Mouse (Mus musculus): Measurements from ENCODE around the gene Agpat4. TPM values are rescaled to one million over a fixed set of nuclear protein-coding genes. Genes with fewer than 3 reads are reported as not detected.
A peak's percentile ranks its signal among the peaks of the same experiment; 100 is the strongest.
"Not testable (repeated sequence)": the region's sequence is repeated elsewhere in the genome, so short reads cannot be mapped to it uniquely, and the experiment has no call there.

Agpat4 gene
- total and polyA plus RNA-seq, 2 experiments from 2014 or later, result 53.6 to 56.6 TPM

DNA sequence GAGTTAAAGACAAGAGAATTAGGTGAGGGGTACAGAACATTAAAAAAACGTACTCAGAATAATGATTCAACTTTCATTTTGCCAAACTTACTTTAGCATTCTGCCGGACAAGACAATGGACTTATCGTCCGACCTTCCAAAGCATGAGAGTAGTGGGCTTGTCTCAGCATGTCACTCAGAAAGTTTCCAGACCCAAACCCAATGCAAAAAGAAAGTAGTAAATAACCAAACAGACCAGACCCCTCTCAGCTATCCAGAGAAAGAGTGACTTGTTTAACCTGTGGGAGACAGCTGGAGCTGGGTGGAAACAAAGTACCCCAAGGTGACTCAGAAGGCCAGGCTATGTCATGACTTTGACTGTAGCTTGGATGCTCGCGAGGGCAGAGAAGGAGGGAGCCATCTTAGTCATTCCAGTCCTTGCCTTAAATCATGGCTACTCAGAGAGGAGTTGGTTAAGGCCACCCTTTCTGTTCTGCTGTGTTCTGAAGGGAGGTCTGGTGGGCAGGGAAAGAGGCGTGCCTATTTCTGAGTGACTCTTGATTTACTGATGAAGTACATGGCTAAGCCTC is 2.8 kb downstream of the Agpat4 start:
- H3K9me3 ChIP-seq (ENCODE audit: low read length), result no peaks in the 10 kb centered on the region
- H3K4me2 ChIP-seq (ENCODE audit: low read depth, low read length), result peak overlapping the region; percentile 13; the same call in 1 of the 2 replicates
- no peaks in the 10 kb centered on the region for H3K27me3 ChIP-seq (ENCODE audit: insufficient read depth, low read length)
- H3K36me3 ChIP-seq (ENCODE audit: insufficient read depth, low read length), result 0 out of 2 replicates have a peak, but pooled peaks cover 3% of the 10 kb centered on the region
- H3K4me1 ChIP-seq (ENCODE audit: insufficient read depth, low read length), result peaks cover 17% of the 10 kb centered on the region; the same call in 1 of the 2 replicates
- no peak for TF ChIP-seq CTCF (IDR thresholded peaks at IDR 0.05; ENCODE audit: low read depth)
- no peak for ATAC-seq
- WGBS, result 84% methylated on average over 7 of the region's 7 CpGs
- DNase-seq (ENCODE audit: low spot score), result no peak
- H3K4me3 ChIP-seq (ENCODE audit: low read length), result no peak overlapping the region
- H3K27ac ChIP-seq, result no peak overlapping the region
- no peak overlapping the region for H3K9ac ChIP-seq (replicated peaks; ENCODE audit: low read length)

DNA sequence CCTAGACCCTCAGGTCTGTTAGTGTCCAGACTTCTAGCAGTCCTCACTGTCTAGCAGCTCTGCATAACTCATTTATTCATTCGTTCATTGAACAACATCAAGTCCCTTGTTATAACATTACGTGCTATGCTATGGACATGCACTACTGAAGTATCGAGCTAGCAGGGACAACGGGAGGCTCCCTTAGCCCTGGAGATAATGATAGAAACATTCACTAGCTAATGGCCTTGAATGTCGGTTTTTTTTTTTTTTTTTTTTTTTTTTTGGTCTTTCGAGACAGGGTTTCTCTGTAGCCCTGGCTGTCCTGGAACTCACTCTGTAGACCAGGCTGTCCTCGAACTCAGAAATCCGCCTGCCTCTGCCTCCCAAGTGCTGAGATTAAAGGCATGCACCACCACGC is 3.8 kb downstream of the Agpat4 start:
- H3K27ac ChIP-seq; DNase-seq (ENCODE audit: low spot score); H3K36me3 ChIP-seq (ENCODE audit: insufficient read depth, low read length); H3K4me3 ChIP-seq (ENCODE audit: low read length); H3K9ac ChIP-seq (replicated peaks; ENCODE audit: low read length); ATAC-seq; H3K4me2 ChIP-seq (ENCODE audit: low read depth, low read length); H3K9me3 ChIP-seq (ENCODE audit: low read length); H3K27me3 ChIP-seq (ENCODE audit: insufficient read depth, low read length): not testable (repeated sequence)
- WGBS, result 86% methylated on average over 8 of the region's 9 CpGs
- H3K4me1 ChIP-seq (ENCODE audit: insufficient read depth, low read length), result peaks cover 17% of the 10 kb centered on the region; the same call in 1 of the 2 replicates

DNA sequence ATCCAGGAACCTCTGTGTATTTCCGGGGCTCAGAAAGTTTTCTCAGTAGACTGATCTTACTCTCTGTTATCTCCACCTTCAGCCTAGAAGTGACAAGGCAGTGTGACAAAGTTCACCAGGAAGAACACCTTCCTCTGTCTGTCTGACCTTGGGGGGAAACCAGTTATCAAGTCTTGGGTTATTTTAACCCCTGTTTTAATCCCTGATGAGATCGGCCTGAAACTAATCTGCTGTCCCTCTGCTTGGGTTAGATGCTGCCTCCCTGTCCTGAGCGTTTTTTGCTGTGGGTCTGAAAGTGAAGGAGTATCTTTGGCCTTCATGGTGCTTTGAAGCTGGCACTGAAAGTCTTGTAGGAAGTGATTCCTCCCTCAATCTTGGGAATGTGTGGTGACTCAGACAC is 4.7 kb downstream of the Agpat4 start:
- Histone ChIP-seq H3K9ac (replicated peaks; ENCODE audit: low read length) (no peak overlapping the region), H3K27me3 (ENCODE audit: insufficient read depth, low read length) (no peaks in the 10 kb centered on the region), H3K4me1 (ENCODE audit: insufficient read depth, low read length) (peaks cover 17% of the 10 kb centered on the region; the same call in 1 of the 2 replicates), H3K36me3 (ENCODE audit: insufficient read depth, low read length) (0 out of 2 replicates have a peak, but pooled peaks cover 3% of the 10 kb centered on the region), H3K9me3 (ENCODE audit: low read length) (no peaks in the 10 kb centered on the region), H3K27ac (no peak overlapping the region), H3K4me3 (ENCODE audit: low read length) (no peak overlapping the region), H3K4me2 (ENCODE audit: low read depth, low read length) (no peak overlapping the region)
- WGBS, result 92% methylated on average over 3 of the region's 3 CpGs
- DNase-seq (ENCODE audit: low spot score), result no peak
- ATAC-seq, result no peak
- TF ChIP-seq CTCF (IDR thresholded peaks at IDR 0.05; ENCODE audit: low read depth), result no peak

DNA sequence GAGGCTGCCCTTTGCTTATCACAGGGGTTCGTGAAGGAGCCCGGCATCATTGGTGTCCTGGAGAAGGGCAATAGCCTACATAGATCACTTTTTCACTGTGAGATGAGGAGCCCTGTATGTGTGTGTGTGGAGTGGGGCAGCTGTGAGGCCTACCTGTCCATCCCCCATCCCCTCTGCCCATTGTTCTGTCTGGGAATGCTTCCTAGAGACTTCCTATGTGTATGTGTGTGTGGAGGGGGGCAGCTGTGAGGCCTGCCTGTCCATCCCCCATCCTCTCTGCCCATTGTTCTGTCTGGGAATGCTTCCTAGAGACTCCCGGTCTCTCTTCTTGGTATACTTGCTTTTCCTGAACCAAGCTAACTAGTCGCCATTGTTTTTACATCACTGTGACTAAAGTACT is 8.6 kb downstream of the Agpat4 start:
- H3K36me3 ChIP-seq (ENCODE audit: insufficient read depth, low read length), result 0 out of 2 replicates have a peak, but pooled peaks cover 3% of the 10 kb centered on the region
- 73% methylated on average over 4 of the region's 4 CpGs for WGBS
- H3K4me1 ChIP-seq (ENCODE audit: insufficient read depth, low read length), result no peaks in the 10 kb centered on the region
- H3K4me2 ChIP-seq (ENCODE audit: low read depth, low read length), result no peak overlapping the region
- no peak overlapping the region for H3K9ac ChIP-seq (replicated peaks; ENCODE audit: low read length)
- ATAC-seq (no peak), DNase-seq (ENCODE audit: low spot score) (no peak)
- no peak for TF ChIP-seq CTCF (IDR thresholded peaks at IDR 0.05; ENCODE audit: low read depth)
- no peak overlapping the region for H3K4me3 ChIP-seq (ENCODE audit: low read length)
- no peak overlapping the region for H3K27ac ChIP-seq
- no peaks in the 10 kb centered on the region for H3K27me3 ChIP-seq (ENCODE audit: insufficient read depth, low read length)
- no peaks in the 10 kb centered on the region for H3K9me3 ChIP-seq (ENCODE audit: low read length)

DNA sequence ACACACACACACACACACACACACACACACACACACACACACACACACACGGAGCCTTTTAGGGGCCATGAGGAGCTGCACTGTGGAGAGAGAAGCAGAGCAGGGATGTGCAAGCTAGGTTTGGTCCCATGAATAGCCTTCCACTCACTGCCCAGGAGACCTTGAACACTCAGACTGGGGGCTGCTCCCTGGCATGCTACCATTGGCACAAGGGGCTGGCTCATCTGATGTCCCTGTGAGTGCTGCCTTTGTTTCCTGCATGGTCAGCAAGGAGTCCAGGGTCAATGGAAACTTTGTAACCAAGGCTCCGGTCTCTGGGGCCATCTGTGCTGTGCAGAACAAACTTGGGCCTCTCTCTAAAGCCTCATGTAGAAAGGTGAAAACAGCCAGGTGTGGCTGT is 10.5 kb downstream of the Agpat4 start:
- 0 out of 2 replicates have a peak, but pooled peaks cover 3% of the 10 kb centered on the region for H3K36me3 ChIP-seq (ENCODE audit: insufficient read depth, low read length)

DNA sequence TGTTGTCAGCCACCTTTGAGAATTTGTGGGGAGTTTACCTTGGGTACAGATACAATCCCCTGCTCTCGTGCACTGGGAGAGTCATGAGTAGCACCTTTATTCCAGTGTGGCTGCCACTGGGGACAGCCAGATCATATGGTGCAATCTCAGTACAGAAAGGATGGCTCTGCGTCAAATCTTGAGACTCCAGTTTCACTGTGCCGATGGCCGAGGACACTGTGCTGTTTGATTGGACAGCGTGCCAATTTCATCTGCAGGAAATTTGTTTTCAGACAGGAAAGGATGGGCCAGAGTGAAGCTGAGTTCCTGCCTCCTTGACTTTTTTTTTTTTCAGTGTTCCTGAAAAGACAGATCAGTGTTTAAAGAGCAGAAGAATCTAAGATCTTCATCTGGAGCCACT is 12.7 kb downstream of the Agpat4 start:
- H3K4me1 ChIP-seq (ENCODE audit: insufficient read depth, low read length), result no peaks in the 10 kb centered on the region
- DNase-seq (ENCODE audit: low spot score) (no peak), ATAC-seq (no peak)
- H3K4me3 ChIP-seq (ENCODE audit: low read length), result no peak overlapping the region
- no peaks in the 10 kb centered on the region for H3K9me3 ChIP-seq (ENCODE audit: low read length)
- no peaks in the 10 kb centered on the region for H3K27me3 ChIP-seq (ENCODE audit: insufficient read depth, low read length)
- WGBS, result 69% methylated on average over 5 of the region's 5 CpGs
- H3K4me2 ChIP-seq (ENCODE audit: low read depth, low read length), result no peak overlapping the region
- no peak overlapping the region for H3K27ac ChIP-seq
- no peak for TF ChIP-seq CTCF (IDR thresholded peaks at IDR 0.05; ENCODE audit: low read depth)
- H3K9ac ChIP-seq (replicated peaks; ENCODE audit: low read length), result no peak overlapping the region
- H3K36me3 ChIP-seq (ENCODE audit: insufficient read depth, low read length), result no peaks in the 10 kb centered on the region

More for the DNA sequence above, 10.5 kb downstream of the Agpat4 start:
- 66% methylated on average over 2 of the region's 2 CpGs for WGBS
- H3K27ac ChIP-seq, result no peak overlapping the region
- H3K27me3 ChIP-seq (ENCODE audit: insufficient read depth, low read length), result no peaks in the 10 kb centered on the region
- no peak for TF ChIP-seq CTCF (IDR thresholded peaks at IDR 0.05; ENCODE audit: low read depth)
- peak; percentile 67; the same call in 1 of the 2 replicates for ATAC-seq
- H3K9me3 ChIP-seq (ENCODE audit: low read length), result no peaks in the 10 kb centered on the region
- H3K9ac ChIP-seq (replicated peaks; ENCODE audit: low read length), result no peak overlapping the region
- no peak overlapping the region for H3K4me2 ChIP-seq (ENCODE audit: low read depth, low read length)
- no peak overlapping the region for H3K4me3 ChIP-seq (ENCODE audit: low read length)
- no peaks in the 10 kb centered on the region for H3K4me1 ChIP-seq (ENCODE audit: insufficient read depth, low read length)
- DNase-seq (ENCODE audit: low spot score), result no peak

DNA sequence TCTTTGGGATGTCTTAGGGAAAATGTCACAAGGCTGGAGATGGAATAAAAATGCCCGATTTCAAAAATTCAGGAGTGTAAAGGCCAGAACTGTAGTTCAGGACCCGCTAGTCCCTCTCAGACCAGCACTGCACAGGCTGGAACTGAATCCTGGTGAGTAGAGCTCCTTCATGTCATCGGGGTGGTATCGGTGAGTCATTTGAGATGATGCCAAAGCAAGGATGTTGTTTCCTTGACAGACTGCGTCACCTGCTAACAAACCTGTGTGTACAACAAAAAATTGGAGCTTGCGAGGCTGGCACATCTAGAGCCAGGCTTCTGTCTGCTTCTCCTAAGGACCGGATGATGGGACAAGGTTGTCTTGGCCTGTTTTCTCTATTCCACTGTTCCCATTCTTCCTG is 13.1 kb downstream of the Agpat4 start:
- ATAC-seq, result no peak
- Histone ChIP-seq H3K36me3 (ENCODE audit: insufficient read depth, low read length) (no peaks in the 10 kb centered on the region), H3K4me2 (ENCODE audit: low read depth, low read length) (no peak overlapping the region), H3K27me3 (ENCODE audit: insufficient read depth, low read length) (no peaks in the 10 kb centered on the region), H3K27ac (no peak overlapping the region), H3K9me3 (ENCODE audit: low read length) (no peaks in the 10 kb centered on the region), H3K4me3 (ENCODE audit: low read length) (no peak overlapping the region), H3K9ac (replicated peaks; ENCODE audit: low read length) (no peak overlapping the region), H3K4me1 (ENCODE audit: insufficient read depth, low read length) (no peaks in the 10 kb centered on the region)
- WGBS, result 94% methylated on average over 7 of the region's 7 CpGs
- TF ChIP-seq CTCF (IDR thresholded peaks at IDR 0.05; ENCODE audit: low read depth), result no peak
- no peak for DNase-seq (ENCODE audit: low spot score)

Data from hindbrain, postnatal 0 days (tissue).